Mouse (Mus musculus) frontal cortex, postnatal 14 days (tissue): ENCODE data around the gene Exoc3.
A peak's percentile ranks its signal among the peaks of the same experiment; 100 is the strongest.

Experiments
- DNase-seq, 2 experiments: peaks; one replicate each; pipeline ENCODE4 v3.0.0; 2022; ENCODE audit warnings: low spot score in 2 of 2

Gene Exoc3

GRCm38 (mm10) chr13:74208317-74208985 lies at the start of gene Exoc3:
TSS of gene Exoc3 (minus strand) at chr13:74208732.
- DNase-seq = peak; percentile 85 to 86

DNA sequence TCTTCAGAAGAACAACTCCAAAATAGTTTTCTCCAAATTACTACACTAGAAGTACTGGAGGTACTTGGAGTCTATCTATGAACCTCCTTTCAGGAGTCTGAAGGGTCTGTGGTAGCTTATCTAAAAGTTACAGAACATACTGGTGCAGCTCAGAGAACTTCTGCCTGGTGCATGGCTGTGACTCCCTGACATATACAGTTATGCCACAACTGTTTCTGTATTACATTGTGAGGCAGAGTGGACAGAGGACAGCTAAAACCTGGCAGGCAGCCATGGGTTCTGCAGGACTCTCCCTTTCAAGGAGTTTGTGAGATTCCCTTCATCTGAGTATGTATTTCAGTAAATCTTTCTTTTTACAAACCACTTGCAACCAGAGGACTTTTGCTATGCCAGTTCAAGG lies 38.0 kb upstream of the Exoc3 start:
- DNase-seq = no peak

DNA sequence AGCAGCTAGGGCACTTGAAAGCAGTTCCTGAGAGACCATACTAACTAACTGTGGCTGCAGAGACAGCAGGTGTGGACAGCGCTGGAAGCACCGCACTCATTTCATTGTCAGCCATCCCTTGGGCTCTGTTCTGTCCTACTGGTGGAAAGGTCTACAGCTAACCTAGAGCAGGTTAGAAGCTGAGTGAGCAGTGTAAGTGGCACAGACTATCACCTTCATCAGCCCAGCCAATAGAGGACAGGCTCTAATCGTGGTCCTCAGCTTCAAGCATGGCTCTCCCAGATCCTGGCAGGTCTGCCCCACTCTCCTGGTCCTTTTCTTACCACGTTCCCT lies 37.3 kb upstream of the Exoc3 start:
- no peak for DNase-seq

DNA sequence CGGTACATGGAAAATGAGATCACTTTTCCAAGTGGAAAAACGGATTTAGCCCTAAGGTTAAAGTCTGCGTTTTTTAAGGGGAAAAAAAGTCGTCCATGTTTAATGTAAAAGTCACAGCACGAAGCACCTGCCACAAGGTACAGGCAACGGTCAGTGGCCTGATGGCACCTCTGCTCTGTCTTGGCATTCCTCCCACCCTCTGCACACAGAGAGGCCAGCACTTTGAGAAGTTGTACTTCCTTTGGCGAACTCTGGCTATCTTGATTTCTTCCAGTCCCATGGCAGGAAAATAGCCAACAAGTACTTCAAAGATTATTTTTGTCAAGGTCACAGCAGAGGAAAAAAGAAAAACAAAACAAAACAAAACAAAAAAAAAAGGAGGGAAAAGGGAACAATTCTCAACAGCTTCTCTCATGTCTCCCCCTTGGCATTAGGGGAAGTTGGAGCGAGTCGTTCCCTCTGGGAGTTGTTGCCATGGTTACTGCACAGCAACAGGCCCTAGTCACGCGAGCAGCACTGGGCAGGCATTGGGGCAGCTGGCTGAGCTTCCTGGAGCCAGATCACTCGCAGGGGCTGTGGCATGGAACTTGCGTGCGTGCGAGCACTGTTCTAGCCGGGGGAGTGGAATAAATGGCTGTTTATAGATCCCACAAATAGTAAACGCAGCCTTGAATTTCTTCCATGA lies 36.8 kb upstream of the Exoc3 start:
- DNase-seq = peak; percentile 51 to 57

GRCm38 (mm10) chr13:74237574-74237973 lies 29.0 kb upstream of the Exoc3 start:
- DNase-seq = no peak

GRCm38 (mm10) chr13:74220659-74221058 lies 12.1 kb upstream of the Exoc3 start:
- no peak for DNase-seq

DNA sequence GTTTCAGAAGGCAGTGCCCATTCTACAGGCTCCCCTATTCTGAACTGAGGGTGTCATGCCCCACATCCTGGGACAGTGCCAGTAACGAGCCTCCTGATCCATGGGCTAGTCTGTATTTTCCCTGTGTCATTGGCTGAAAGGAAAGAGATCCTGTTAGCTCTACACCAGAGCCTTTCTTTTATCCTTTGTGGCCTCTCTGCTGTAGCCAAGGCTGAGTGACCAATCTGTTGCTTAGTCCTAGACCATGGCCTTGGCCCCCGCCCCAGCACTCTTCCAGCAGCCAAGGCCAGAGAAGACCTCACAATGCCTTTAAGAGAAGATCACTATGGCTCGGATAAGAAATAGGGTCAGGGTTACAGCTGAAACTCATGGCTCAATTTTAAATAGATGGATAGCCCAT lies 9.9 kb upstream of the Exoc3 start:
- DNase-seq = no peak

- peak in 1 of 2 experiments; percentile 14 for DNase-seq
Observed at GRCm38 (mm10) chr13:74208986-74209345, 434 bp upstream of the Exoc3 start.

DNA sequence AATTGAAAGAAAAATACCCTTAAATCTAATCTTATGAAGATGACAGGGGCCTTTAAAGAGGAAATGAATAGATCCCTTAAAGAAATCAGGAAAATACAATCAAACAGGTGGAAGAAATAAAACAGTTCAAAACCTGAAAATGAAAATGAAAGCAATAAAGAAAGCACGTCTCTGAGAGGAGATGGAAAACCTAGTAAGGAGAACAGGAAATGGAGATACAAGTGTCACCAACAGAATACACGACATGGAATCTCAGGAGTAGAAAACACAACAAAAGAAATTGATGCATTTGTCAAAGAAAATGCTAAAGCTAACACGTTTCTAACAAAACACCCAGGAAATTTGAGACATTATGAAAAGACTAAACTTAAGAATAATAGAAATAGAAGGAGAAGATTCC lies 12.1 kb downstream of the Exoc3 start:
- no peak for DNase-seq

GRCm38 (mm10) chr13:74192613-74193012 lies 15.9 kb downstream of the Exoc3 start:
- DNase-seq = no peak

- DNase-seq = no peak
Observed at GRCm38 (mm10) chr13:74183011-74183695, 25.4 kb downstream of the Exoc3 start.

- DNase-seq = no peak
Observed at GRCm38 (mm10) chr13:74172036-74172435, 36.5 kb downstream of the Exoc3 start.

- no peak for DNase-seq
Observed at GRCm38 (mm10) chr13:74169446-74170164, 38.9 kb downstream of the Exoc3 start.

- no peak for DNase-seq
Observed at GRCm38 (mm10) chr13:74167492-74167891, 41.0 kb downstream of the Exoc3 start.

DNA sequence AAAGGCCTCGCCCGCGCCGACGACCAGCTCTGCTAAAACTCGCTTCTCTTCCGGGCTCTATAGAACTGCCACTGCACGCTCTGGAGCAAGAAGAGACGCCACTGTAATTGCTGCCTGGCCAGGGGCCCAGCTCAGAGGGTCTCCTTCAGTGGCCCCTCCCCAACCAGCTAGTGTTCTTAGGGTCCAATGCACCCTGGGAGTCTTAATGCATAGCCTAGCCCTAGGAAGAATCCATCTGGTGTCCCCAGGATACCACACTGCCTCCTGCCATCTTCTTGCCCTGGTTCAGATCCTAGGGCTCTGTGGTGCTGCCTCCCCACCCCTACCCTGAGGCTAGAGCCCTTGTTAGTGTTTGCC lies 41.5 kb downstream of the Exoc3 start:
- no peak for DNase-seq

- DNase-seq = peak in 1 of 2 experiments; percentile 35
Observed at GRCm38 (mm10) chr13:74166348-74167056, 42.0 kb downstream of the Exoc3 start.

DNA sequence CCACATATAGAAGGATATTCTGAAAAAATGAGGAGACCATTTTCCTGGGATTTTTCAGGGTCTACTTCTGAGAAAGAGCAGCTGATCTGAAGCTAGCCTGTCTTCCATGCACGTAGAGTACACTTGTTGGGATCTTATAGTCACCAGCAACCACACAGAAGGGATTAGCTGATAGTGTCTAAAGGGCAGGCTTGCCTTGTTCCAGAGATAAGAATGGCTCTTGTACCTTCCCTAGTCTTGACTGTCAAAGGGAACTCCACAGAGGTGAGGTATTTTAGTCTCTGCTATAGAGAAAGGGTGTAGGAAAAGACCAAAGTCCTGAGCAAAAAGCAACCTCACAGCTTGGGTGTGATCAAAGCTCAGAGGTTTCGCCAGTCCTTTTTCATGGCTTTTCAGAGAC lies 61.2 kb downstream of the Exoc3 start:
- DNase-seq = no peak

DNA sequence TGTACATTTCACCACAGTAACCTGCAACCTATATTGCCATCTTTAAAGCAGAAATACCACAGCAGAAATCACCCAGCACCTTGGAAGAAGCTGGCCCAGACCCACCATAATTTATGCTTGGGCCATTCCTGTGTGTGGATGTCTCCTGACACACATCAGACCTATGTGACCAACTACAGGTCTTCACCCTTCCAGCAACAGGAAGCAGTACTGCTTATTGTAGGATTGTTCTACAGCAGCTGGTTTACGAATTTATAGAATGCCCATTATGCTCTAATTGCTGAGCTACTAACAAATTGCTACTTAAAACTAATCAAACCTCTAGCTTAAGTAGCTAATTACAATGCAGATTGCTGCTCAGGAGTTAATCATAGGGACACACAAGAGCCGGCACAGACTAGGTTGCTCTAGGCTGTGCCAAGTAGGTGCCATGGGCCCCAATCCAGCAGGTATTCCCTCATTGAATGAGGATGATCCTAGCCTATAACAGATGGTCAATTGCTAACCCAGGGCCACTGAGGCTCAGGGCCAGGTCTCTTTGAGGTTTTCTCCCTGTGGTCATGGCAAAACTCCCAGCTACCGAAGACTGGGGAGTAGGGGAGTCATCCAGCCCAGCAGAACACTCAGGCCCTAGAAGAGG lies 62.4 kb downstream of the Exoc3 start:
- no peak for DNase-seq

- DNase-seq = no peak
Observed at GRCm38 (mm10) chr13:74144120-74144884, 64.2 kb downstream of the Exoc3 start.

DNA sequence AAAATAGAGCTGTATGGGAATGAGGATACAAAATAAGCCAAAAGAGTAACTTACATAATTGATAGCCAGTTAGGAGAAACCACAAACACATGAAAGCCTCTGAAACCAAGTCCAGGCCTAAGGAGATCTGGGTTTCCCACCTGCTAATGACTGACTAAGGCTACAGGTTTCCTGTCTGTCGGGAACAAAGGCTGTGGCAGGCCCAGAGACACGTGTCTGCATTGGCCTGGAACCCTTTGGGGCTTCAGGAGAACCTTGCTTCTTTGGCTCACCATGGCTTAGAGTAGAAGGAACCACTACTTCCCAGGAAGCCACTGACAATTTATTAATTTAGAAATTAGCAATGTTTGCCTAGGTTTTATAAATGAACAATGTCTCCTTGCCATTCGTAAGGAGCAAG lies 65.2 kb downstream of the Exoc3 start:
- no peak for DNase-seq

DNA sequence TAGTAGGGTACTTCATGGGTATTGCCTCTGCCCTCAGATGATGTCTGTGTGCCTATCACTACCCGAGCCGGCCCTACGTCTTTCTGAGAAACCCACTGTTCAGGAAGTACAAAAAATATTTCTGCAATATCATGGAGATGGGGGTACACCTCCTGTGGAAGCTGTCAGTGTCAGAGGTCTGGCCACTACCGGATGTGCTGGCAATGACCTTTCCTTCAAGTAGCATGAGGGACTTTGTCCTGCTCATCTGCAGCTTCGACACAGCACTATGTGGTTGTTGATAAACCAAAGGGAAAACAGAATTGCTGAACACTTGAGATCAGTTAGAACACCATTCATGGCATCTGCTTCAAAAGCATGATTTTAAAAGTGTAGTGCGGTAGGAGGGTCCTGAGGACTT lies 67.7 kb downstream of the Exoc3 start:
- no peak for DNase-seq
